Mouse (Mus musculus) neural tube, embryonic 10.5 days (tissue): ENCODE results near the gene Serinc5.

Experiments
- DNase-seq: peaks from one replicate; pipeline ENCODE4 v3.0.0-alpha.2; 2017; ENCODE audit warnings: low spot score; ENCODE audit errors: extremely low spot score

The Serinc5 gene

GRCm38 (mm10) chr13:92702035-92702434, 91.1 kb downstream of the Serinc5 start:
- peak; percentile 10 for DNase-seq

GRCm38 (mm10) chr13:92703241-92704027, 92.5 kb downstream of the Serinc5 start:
- peak; percentile 53 for DNase-seq

- peak; percentile 24 for DNase-seq
Measured at GRCm38 (mm10) chr13:92704189-92704588, 93.3 kb downstream of the Serinc5 start.

- peak; percentile 13 for DNase-seq
Measured at GRCm38 (mm10) chr13:92705016-92705535, 94.2 kb downstream of the Serinc5 start.

- peak; percentile 11 for DNase-seq
Measured at GRCm38 (mm10) chr13:92706342-92707061, 95.6 kb downstream of the Serinc5 start.

GRCm38 (mm10) chr13:92707941-92708340, 97.0 kb downstream of the Serinc5 start:
- peak; percentile 4 for DNase-seq

GRCm38 (mm10) chr13:92708466-92708865, 97.6 kb downstream of the Serinc5 start:
- peak; percentile 8 for DNase-seq

- DNase-seq: peak; percentile 22
Measured at GRCm38 (mm10) chr13:92709535-92709934, 98.6 kb downstream of the Serinc5 start.

GRCm38 (mm10) chr13:92710361-92710760, 99.5 kb downstream of the Serinc5 start:
- DNase-seq: peak; percentile 6

GRCm38 (mm10) chr13:92711821-92712220, 100.9 kb downstream of the Serinc5 start:
- DNase-seq: no peak

GRCm38 (mm10) chr13:92712619-92713018, 101.7 kb downstream of the Serinc5 start:
- peak; percentile 4 for DNase-seq

GRCm38 (mm10) chr13:92717851-92718665, 107.2 kb downstream of the Serinc5 start:
- DNase-seq: no peak

- peak; percentile 11 for DNase-seq
Measured at GRCm38 (mm10) chr13:92721006-92721405, 110.1 kb downstream of the Serinc5 start.

GRCm38 (mm10) chr13:92722389-92722788, 111.5 kb downstream of the Serinc5 start:
- peak; percentile 10 for DNase-seq

GRCm38 (mm10) chr13:92729811-92730210, 118.9 kb downstream of the Serinc5 start:
- peak; percentile 8 for DNase-seq

GRCm38 (mm10) chr13:92731811-92732210, 120.9 kb downstream of the Serinc5 start:
- peak; percentile 9 for DNase-seq

GRCm38 (mm10) chr13:92732836-92733235, 121.9 kb downstream of the Serinc5 start:
- DNase-seq: no peak

- DNase-seq: peak; percentile 57
Measured at GRCm38 (mm10) chr13:92733252-92733651, 122.4 kb downstream of the Serinc5 start.

GRCm38 (mm10) chr13:92733741-92734140, 122.8 kb downstream of the Serinc5 start:
- no peak for DNase-seq

- DNase-seq: no peak
Measured at GRCm38 (mm10) chr13:92735693-92736092, 124.8 kb downstream of the Serinc5 start.
